Mouse (Mus musculus) layer of hippocampus, adult 2 months (tissue): ENCODE measurements around the gene Plod2. TPM values are rescaled to one million over a fixed set of nuclear protein-coding genes. Genes with fewer than 3 reads are reported as not detected.
A peak's percentile ranks its signal among the peaks of the same experiment; 100 is the strongest.

Source experiments
- DNase-seq, 2 experiments: peaks; one replicate each; pipeline ENCODE4 v3.0.0; 2022; ENCODE audit warnings: low spot score in 2 of 2
- H3K27ac ChIP-seq: fragments of 200-600 bp; 2 replicates; pipeline ENCODE4 v1.8.1; 2022
- H3K4me3 ChIP-seq: fragments of 200-600 bp; 2 replicates; pipeline ENCODE4 v1.8.1; 2022; ENCODE audit warnings: mild to moderate bottlenecking
- CTCF ChIP-seq: fragments of 200-600 bp; conservative IDR thresholded peaks from 2 replicates; pipeline ENCODE4 v1.8.1; 2022; ENCODE audit warnings: antibody characterized with exemption, mild to moderate bottlenecking, moderate library complexity
- total RNA-seq, 2 experiments: library from RNA; stranded (reverse); gene quantifications; 2 replicates each; pipeline ENCODE4 v1.2.3; 2021

Gene Plod2
- total RNA-seq, 2 experiments from 2014 or later, result 7.6 to 8.1 TPM

DNA sequence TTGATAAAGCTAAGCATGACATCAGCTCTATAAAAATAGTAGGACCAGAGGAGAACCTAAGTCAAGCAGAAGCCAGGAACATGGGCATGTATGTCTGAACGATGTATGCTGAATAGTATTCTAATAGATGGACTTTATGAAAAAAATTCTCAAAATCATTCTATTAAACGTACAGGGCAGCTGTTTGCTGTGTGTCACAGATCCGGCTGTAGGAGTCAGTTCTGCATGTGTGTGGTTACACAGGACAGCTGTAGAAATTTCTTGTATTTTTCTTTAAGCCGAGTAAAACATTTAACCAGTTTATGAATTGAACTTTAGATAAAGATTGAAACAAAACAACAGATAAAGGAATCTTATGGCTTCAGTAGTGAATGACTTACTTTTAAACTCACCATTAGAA lies 53.3 kb downstream of the Plod2 start:
- H3K27ac ChIP-seq, result no peak overlapping the region
- TF ChIP-seq CTCF, result no peak
- H3K4me3 ChIP-seq, result no peak overlapping the region

DNA sequence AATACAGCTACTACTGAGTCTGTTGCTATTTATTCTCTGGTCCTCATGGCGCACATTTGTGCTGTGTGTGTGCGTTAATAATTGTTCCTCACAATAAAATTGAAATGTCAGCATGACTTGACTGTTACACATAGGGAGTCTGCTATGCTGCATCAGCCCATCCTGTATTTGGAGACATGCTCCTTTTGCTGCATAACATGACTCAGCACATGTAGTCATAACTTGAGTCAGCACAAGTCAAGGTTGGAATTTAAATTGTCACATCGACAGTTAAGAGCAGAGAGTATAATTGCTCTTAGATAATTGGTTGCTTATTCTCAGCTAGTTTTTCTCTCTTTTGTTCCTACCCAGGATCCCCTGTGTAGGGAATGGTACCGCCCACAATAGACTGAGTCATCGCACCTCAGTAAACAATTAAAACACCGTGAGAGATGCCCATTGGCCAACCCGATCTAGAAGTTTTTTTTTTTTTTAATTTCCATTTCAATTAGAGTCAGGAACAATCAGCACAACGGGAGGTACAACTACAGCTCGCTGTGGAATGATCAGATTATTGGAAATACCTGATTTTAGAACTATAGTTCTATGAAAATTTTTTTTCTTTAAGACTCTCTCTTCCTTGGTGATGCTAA lies 55.0 kb downstream of the Plod2 start:
- DNase-seq, result no peak
- TF ChIP-seq CTCF, result no peak
- Histone ChIP-seq H3K27ac (peak overlapping the region; percentile 62; the same call in 1 of the 2 replicates), H3K4me3 (no peak overlapping the region)

More for the DNA sequence above, 53.3 kb downstream of the Plod2 start:
- no peak for DNase-seq

DNA sequence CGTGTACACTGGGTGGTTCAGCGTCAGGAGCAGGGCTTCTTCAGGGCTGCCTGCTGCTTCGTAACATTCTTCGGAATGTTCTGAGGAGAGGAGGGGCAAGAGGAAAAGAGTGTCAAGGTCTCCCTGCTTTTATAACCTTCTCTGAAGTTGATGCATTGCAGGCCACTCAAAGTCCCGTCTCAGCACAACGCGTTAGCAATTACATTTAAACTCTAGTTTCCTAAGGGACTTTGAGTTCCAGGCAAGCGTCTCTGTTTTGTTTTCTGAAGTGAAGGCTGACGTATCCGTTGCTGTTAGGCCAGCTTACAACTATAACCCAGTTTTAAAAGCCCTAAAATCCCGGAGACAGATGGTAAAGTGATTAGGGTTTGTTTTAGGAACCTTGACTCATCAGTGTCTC lies 55.8 kb downstream of the Plod2 start:
- Histone ChIP-seq H3K4me3 (no peak overlapping the region), H3K27ac (peak overlapping the region; percentile 62)
- DNase-seq, result peak in 1 of 2 experiments; percentile 28
- no peak for TF ChIP-seq CTCF

DNA sequence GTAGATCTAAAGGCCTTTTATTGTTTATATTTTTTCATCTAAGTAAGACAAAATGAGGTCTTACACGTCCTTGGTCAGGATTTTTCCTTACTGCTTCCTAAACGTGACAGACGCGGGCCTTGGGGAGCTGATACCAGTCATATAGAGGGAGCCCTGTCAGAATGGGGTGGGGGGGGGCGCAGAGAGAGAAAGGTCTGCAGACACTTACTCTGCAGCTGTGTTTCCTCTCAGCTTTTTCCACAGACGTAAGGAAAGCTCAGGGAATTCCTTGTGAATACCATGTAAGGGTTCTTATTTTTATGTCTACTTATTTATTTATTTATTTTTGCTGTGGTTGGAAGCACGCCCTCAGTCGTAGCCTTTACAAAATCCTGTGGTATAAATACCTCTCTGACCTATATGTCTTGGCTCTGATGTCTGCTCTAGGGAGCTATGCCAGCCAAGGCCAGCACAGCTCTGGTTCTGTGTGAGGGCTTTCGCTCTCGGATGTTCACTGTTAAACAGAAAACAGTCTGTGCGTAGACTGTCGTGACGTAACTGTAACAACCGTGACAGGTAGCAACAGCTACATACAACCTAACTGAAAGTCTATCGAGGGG lies 58.0 kb downstream of the Plod2 start:
- no peak overlapping the region for H3K27ac ChIP-seq
- no peak overlapping the region for H3K4me3 ChIP-seq
- DNase-seq, result no peak
- no peak for TF ChIP-seq CTCF

DNA sequence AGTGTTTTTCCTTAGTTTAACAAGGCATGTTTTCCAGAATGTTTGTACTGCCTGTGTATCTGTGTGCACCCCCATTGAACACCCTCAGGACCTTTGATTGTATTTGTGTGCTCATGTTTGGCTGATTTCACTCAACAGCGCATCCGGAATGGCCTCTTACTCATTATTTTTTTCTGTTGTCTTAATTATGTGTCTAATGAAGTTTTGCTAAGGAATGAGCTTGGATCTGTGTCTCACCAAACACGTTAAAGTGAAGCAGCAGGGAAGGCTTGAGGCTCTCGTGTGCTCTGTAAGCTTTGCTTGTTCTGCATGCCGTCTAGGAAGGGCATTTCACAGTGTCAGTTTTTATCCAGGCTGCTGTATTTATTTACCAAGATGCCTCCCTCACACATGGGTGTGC lies 59.5 kb downstream of the Plod2 start:
- Histone ChIP-seq H3K4me3 (no peak overlapping the region), H3K27ac (no peak overlapping the region)
- no peak for DNase-seq
- TF ChIP-seq CTCF, result no peak

DNA sequence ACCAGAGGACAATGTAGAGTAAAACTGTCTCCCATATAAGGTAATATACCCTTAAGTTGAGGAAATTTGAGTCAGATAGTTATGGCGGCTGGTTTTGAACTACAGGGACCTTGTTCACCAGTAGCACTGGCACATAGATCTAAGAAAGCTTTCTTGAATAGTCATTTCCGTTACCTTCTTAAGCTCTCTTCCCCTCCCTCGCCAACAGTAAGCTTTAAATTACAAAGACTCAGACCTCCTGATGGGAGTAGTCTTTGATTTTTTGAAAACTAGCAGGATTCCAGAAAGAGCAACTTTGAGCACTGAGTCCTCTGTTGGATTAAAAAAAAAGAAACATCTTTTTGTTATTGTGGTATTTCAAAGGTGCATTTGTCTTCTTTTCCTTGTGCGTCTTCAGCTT lies 61.5 kb downstream of the Plod2 start:
- Histone ChIP-seq H3K4me3 (no peak overlapping the region), H3K27ac (no peak overlapping the region)
- TF ChIP-seq CTCF, result no peak
- DNase-seq, result no peak

DNA sequence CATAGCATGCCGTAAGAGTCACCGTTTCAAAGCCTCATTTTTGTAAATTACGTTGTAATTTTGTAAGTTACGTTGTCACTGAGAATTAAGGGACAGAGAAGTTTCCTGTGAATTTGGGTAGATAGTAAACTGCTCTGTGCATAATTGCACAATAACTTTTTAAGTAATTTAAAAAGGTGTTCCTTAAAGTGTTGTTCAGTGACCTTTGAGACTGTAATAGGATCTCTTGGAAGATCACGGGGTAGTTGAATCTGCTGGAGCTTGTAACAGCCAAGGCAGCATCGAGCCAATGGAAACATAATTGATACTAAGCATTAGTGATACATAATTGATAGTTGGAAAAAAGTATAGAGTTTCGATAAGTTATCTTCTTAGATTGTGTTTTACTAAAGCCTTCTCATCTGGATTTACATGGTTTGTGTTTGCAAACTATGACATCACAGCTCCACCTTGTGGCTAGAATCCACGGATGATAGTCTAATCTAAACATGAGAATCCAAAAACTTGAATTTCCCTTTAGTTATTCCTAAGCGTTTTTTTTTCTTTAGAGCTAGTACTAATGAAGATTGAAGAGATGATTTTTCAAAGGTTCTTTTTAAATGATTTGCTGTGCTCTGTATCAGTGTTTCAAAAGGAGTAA lies 68.7 kb downstream of the Plod2 start:
- no peak overlapping the region for H3K27ac ChIP-seq
- H3K4me3 ChIP-seq, result no peak overlapping the region
- peak; percentile 86 for TF ChIP-seq CTCF
- DNase-seq, result peak; percentile 22 to 71

DNA sequence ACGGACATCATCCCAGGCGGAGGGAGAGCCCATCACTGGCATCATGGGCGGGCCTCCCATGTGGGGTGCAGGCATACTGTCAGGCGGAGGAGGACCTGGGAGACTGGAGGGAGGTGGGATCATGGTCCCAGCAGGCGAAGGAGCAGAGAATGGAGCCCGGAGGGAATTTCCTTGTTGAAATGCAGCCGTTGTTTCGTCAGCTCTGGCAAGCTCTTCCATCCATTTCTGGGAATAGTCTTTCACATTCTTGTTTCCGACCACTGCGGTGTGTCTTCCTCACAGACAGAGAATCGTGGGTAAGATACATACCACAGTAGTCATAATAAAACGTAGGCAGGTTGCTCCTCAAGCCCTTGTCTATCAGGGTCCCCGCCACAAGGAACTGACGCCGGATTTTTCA lies 70.6 kb downstream of the Plod2 start:
- no peak overlapping the region for H3K4me3 ChIP-seq
- no peak for TF ChIP-seq CTCF
- DNase-seq, result no peak
- H3K27ac ChIP-seq, result no peak overlapping the region

DNA sequence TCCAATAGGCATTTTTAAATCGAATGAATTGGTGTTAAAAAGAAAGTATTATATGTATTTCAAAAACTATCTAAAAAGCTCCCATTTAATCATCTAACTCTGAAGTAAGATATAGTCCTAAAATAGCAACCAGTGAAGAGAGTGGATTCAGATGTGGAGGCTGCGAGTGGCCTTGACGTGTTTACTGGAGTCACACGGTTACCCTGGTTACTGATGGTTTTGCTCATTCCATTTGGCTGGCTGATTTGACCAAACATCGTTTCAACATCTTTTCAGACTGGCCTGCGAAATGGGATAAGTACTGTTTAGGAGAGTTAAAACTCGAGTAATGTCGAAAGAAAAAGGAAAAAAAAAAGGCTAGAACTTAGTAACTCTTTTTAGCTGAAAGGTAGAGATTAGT lies 71.2 kb downstream of the Plod2 start:
- H3K27ac ChIP-seq, result no peak overlapping the region
- TF ChIP-seq CTCF, result no peak
- no peak overlapping the region for H3K4me3 ChIP-seq
- no peak for DNase-seq

DNA sequence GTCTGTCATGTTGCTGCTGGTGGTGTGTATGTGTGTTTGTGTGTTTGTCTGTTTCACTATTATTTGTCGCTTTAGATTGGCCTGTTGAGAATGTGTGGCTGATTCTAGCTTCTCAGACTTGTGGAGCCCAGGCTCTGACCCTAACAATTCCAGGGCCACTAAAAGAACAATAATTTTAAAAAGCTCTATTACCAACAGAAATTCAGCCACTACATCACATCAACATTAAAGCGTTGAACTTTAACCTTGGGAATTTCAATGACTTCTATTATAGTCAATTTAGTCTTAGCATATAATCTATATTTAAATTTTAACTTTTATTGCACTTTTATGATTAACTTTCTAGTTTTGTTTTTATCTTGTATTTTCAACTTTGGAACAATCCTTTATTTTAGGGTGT lies 74.4 kb downstream of the Plod2 start:
- DNase-seq, result no peak
- TF ChIP-seq CTCF, result no peak
- no peak overlapping the region for H3K4me3 ChIP-seq
- H3K27ac ChIP-seq, result no peak overlapping the region

DNA sequence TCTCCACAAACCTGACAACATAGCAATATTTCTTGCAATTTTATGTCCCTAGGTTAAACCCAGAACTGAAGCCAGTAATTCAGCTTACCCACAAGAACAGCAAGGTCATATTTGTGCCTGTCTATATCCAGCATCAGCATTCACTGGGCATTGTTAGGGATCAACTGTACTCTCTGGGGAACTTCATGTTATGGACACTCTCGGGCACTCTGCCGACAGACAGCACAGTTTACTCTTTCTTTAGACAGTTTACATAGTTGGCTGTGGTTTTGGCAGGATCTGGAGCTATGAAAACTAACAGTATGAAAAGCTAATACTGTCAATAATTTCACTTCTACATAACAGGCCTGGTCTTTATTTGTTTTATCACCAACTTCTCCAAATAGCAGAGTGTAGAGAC lies 75.4 kb downstream of the Plod2 start:
- H3K27ac ChIP-seq, result no peak overlapping the region
- TF ChIP-seq CTCF, result no peak
- DNase-seq, result no peak
- H3K4me3 ChIP-seq, result no peak overlapping the region

DNA sequence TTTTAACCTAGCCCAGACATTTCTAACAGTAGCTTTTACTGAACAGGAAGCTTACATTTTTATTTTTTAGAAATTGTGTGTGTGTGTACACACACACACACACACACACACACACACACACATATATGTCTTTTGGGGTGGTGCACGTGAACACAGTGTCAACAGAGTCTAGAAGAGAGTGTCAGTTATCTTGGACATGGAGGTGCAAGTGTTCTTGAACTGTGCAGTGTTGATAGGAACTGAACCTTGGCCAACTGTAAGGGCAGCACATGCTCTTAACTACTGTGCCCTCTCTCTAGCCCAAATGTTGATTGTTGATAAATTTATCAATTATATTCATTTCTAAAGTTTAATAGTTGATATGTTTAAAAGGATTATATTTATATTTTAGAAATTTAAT lies 78.1 kb downstream of the Plod2 start:
- Histone ChIP-seq H3K27ac (no peak overlapping the region), H3K4me3 (no peak overlapping the region)
- TF ChIP-seq CTCF, result no peak
- no peak for DNase-seq

DNA sequence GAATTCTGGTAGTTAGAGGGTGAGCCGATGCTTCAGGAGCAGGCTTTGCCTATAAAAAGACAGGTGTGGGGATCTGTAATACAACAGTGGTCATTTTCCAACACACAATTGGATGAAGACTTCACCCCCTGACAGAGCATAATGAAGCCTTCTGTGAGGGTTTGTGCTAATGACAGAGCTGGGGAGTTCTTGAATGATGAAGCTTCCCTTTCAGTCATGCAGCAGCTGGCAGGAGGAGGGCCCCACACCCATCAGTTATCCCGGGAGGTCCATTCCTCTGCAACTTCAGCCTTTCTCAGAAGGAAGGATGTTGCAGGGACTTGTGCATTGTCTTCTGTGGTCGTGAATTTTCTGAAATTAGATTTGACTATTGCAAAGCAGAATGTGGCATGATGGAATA lies 79.2 kb downstream of the Plod2 start:
- no peak overlapping the region for H3K4me3 ChIP-seq
- H3K27ac ChIP-seq, result no peak overlapping the region
- DNase-seq, result no peak
- TF ChIP-seq CTCF, result no peak

DNA sequence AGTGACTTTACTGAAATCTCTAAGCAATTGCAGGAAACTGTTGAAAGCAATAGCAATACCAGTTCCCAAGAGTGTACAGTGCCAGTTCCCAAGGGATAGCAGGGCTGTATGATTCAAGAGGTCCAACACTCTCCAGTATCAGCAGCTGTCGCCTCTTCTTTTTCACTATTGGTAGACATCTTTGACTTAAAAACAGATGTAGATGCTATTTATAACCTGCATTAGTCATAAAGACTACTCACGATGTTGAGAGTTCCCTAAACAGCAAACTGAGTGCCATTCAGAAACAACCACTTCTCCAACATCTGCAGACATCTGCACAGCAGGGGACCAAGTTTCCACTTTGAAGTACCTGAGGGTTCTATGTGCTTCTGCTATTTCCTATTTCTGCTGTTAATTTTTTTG lies 79.9 kb downstream of the Plod2 start:
- TF ChIP-seq CTCF, result no peak
- no peak overlapping the region for H3K4me3 ChIP-seq
- DNase-seq, result no peak
- no peak overlapping the region for H3K27ac ChIP-seq
